Mouse (Mus musculus) embryonic facial prominence, embryonic 10.5 days (tissue): ENCODE measurements around the gene 1110002E22Rik. TPM values are rescaled to one million over a fixed set of nuclear protein-coding genes. Genes with fewer than 3 reads are reported as not detected.

ENCODE experiments used
- DNase-seq: peaks from one replicate; pipeline ENCODE4 v3.0.0-alpha.2; 2017; ENCODE audit warnings: low spot score
- H3K27ac ChIP-seq: fragments of 300-500 bp; sonication (generic); replicated peaks from 2 replicates; pipeline ENCODE4 v1.5.1; 2016; ENCODE audit warnings: mild to moderate bottlenecking
- H3K27me3 ChIP-seq: fragments of 300-500 bp; sonication (generic); replicated peaks from 2 replicates; pipeline ENCODE4 v1.6.1; 2016; ENCODE audit warnings: low read depth, mild to moderate bottlenecking; ENCODE audit not compliant: poor library complexity, severe bottlenecking
- H3K36me3 ChIP-seq: fragments of 300-500 bp; sonication (generic); replicated peaks from 2 replicates; pipeline ENCODE4 v1.6.1; 2016; ENCODE audit warnings: mild to moderate bottlenecking, moderate library complexity
- H3K4me1 ChIP-seq: fragments of 300-500 bp; sonication (generic); 2 replicates; pipeline ENCODE4 v1.6.1; 2016
- H3K4me3 ChIP-seq: fragments of 300-500 bp; sonication (generic); 2 replicates; pipeline ENCODE4 v1.5.1; 2016; ENCODE audit warnings: mild to moderate bottlenecking, moderate library complexity
- H3K9me3 ChIP-seq: fragments of 300-500 bp; sonication (generic); 2 replicates; pipeline ENCODE4 v1.6.1; 2016; ENCODE audit warnings: mild to moderate bottlenecking
- WGBS: fragments of 180-500 bp; shearing (Covaris S2); methylation state at CpG from one replicate; pipeline ENCODE4 v1.1.7; 2016; 5-methylcytosine and 5-hydroxymethylcytosine counted together
- polyA plus RNA-seq: library from polyadenylated mRNA; unstranded; fragments of >200 nt; fragmentation: Nextera tagmentation; extraction: Ambion mirVana; gene quantifications from 2 replicates; pipeline ENCODE4 v1.2.1, GENCODE M21; 2016

The 1110002E22Rik gene
- polyA plus RNA-seq, 1 experiment from 2014 or later = 0.05 TPM

GRCm38 (mm10) chr3:138049555-138049954 is 15.3 kb upstream of the 1110002E22Rik start:
- no peak overlapping the region for H3K27ac ChIP-seq
- peaks cover 5% of the 10 kb centered on the region for H3K4me1 ChIP-seq
- no peaks in the 10 kb centered on the region for H3K36me3 ChIP-seq
- H3K27me3 ChIP-seq = no peaks in the 10 kb centered on the region
- DNase-seq = no peak
- 82% methylated on average over 6 of the region's 6 CpGs for WGBS
- no peaks in the 10 kb centered on the region for H3K9me3 ChIP-seq
- no peak overlapping the region for H3K4me3 ChIP-seq

GRCm38 (mm10) chr3:138050772-138051171 is 14.1 kb upstream of the 1110002E22Rik start:
- H3K9me3 ChIP-seq = no peaks in the 10 kb centered on the region
- peaks cover 5% of the 10 kb centered on the region for H3K4me1 ChIP-seq
- no peaks in the 10 kb centered on the region for H3K27me3 ChIP-seq
- H3K4me3 ChIP-seq = no peak overlapping the region
- no peak for DNase-seq
- H3K36me3 ChIP-seq = no peaks in the 10 kb centered on the region
- 89% methylated on average over 11 of the region's 11 CpGs for WGBS
- H3K27ac ChIP-seq = no peak overlapping the region

DNA sequence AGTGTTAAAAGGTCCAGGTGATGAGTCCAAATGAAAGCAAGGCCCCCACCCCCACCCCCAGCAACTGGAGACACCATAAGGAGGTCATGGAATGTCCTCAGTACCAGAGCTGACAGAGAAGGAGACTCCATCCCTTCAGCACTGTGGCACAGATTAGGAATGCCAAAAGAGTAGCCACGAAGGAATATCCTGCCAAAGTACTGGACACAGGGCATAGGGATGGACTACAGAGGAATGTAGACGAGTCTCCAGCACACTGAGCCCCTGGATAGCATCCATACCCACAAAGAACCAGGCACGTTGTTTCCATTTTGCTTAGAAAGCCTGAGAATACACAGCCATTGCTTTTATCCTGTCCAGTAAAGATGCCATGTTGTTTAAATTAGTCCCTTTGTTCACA is 13.4 kb upstream of the 1110002E22Rik start:
- Histone ChIP-seq H3K4me1 (peaks cover 5% of the 10 kb centered on the region), H3K27ac (no peak overlapping the region), H3K9me3 (no peaks in the 10 kb centered on the region), H3K4me3 (no peak overlapping the region), H3K27me3 (no peaks in the 10 kb centered on the region), H3K36me3 (no peaks in the 10 kb centered on the region)
- 77% methylated on average over 3 of the region's 3 CpGs for WGBS
- DNase-seq = no peak

DNA sequence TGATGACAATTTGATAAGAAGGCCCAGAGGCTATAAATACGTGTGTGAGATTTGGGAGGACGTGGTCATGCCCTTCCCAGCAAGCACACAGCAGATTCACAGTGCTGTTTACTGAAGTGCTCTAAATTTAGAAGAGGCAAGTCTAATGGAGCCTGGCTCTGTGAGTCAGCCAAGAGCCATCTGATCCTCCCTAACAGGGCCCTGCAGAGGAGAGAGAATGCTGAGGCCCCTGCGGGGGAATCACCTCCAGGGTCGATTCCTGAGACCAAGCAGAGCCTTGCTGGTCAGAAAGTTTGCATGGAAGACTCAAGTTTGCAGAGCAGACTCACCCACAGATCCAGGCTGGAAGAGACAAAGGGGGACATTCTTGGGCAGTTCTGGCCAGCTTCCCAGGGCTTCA is 10.9 kb upstream of the 1110002E22Rik start:
- Histone ChIP-seq H3K4me1 (peaks cover 5% of the 10 kb centered on the region), H3K4me3 (no peak overlapping the region), H3K27me3 (no peaks in the 10 kb centered on the region), H3K27ac (peak overlapping the region; percentile 16; the same call in 1 of the 2 replicates), H3K36me3 (no peaks in the 10 kb centered on the region), H3K9me3 (no peaks in the 10 kb centered on the region)
- DNase-seq = no peak
- 38% methylated on average over 4 of the region's 4 CpGs for WGBS

- Histone ChIP-seq H3K27me3 (no peaks in the 10 kb centered on the region), H3K4me1 (peaks cover 5% of the 10 kb centered on the region), H3K4me3 (no peak overlapping the region), H3K36me3 (no peaks in the 10 kb centered on the region), H3K9me3 (no peaks in the 10 kb centered on the region), H3K27ac (no peak overlapping the region)
- DNase-seq = no peak
- WGBS = 78% methylated on average over 7 of the region's 7 CpGs
These were observed 7.9 kb upstream of the 1110002E22Rik start for GRCm38 (mm10) chr3:138056976-138057375.

DNA sequence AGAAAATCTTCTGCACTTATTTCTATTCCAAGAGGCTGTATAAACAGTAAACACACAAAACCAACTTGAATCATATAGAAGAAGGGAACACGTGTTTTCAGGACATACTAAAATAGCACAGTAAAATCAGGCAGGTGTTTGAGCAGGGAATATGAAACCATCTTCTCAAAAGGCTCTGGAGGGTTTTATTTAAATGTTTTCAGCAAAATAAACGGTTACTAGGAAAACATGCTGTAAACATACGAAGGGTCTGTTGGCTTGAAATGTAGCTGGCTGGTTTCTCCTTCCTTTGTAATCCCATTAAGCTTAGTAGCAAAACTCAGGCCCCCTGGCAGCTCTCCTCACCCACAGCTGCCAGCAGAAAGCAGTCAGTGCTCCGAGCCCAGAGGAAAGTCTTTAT is 6.6 kb upstream of the 1110002E22Rik start:
- Histone ChIP-seq H3K36me3 (no peaks in the 10 kb centered on the region), H3K4me3 (no peak overlapping the region), H3K27ac (no peak overlapping the region), H3K9me3 (no peaks in the 10 kb centered on the region), H3K27me3 (no peaks in the 10 kb centered on the region), H3K4me1 (peaks cover 5% of the 10 kb centered on the region)
- no peak for DNase-seq
- WGBS = 44% methylated on average over 4 of the region's 4 CpGs

DNA sequence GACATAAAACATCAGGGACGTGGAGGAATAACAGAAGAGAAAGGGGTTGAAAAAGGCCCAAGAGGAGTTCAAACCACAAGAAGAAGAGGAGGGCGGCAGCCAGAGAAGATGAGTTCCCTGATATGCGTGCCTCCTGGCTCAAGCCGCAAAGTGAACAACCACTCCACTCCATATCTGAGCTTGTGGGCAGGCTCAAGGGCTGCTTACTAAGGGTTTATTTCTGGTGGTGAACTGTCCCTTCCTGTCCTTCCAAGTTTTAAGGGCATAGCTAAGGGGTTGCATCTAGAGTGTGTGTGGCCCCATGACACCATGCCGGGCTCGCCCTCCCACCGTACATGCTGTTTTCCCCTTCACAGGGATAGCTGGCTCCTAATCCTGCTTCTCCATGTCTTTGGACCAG is 4.4 kb upstream of the 1110002E22Rik start:
- H3K36me3 ChIP-seq = no peaks in the 10 kb centered on the region
- 94% methylated on average over 7 of the region's 7 CpGs for WGBS
- no peak overlapping the region for H3K4me3 ChIP-seq
- no peaks in the 10 kb centered on the region for H3K9me3 ChIP-seq
- no peak for DNase-seq
- H3K27me3 ChIP-seq = 0 out of 2 replicates have a peak, but pooled peaks cover 5% of the 10 kb centered on the region
- peaks cover 14% of the 10 kb centered on the region for H3K4me1 ChIP-seq
- H3K27ac ChIP-seq = no peak overlapping the region

DNA sequence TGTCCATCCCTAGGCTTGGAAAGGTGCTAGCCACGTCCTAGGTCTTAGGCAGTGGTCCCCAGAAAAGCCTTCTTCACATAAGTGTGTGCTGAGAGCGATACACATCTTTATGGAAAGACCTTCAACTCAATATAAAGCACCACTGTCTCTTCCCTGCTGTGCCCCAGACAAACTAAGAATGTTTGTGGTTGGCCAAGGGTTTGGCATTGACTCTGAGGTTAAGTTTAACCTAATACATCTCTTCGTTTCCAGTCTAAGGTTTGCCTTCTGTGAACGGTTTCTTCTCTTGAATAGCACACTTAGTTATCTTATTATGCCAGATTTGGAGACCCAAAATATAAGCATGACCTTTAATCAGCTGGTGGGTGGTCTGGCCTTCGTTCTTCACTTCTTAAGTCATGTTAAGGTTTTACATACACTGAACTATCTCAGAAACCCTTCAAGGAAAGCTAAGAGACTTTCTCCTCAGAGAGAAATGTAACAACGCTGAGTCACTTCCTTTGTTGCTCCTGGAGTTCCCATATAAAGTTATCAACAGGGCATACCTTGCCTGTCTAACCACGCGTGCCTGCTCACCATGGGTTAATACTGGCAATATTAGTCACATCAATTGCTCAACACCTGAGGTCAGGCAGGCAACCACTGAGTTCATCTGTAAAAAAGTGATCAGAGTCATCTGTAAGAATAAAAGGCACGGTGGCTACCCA is 3.5 kb upstream of the 1110002E22Rik start:
- Histone ChIP-seq H3K27me3 (peaks cover 5% of the 10 kb centered on the region; the same call in 1 of the 2 replicates), H3K9me3 (no peaks in the 10 kb centered on the region), H3K4me3 (no peak overlapping the region), H3K27ac (no peak overlapping the region), H3K36me3 (no peaks in the 10 kb centered on the region), H3K4me1 (peaks cover 24% of the 10 kb centered on the region)
- DNase-seq = no peak
- 91% methylated on average over 9 of the region's 9 CpGs for WGBS

GRCm38 (mm10) chr3:138062673-138063072 is 2.2 kb upstream of the 1110002E22Rik start:
- H3K9me3 ChIP-seq = no peaks in the 10 kb centered on the region
- H3K4me1 ChIP-seq = peaks cover 25% of the 10 kb centered on the region
- WGBS = 90% methylated on average over 4 of the region's 4 CpGs
- H3K36me3 ChIP-seq = no peaks in the 10 kb centered on the region
- no peak overlapping the region for H3K27ac ChIP-seq
- DNase-seq = no peak
- H3K4me3 ChIP-seq = no peak overlapping the region
- peaks cover 5% of the 10 kb centered on the region; the same call in 1 of the 2 replicates for H3K27me3 ChIP-seq

DNA sequence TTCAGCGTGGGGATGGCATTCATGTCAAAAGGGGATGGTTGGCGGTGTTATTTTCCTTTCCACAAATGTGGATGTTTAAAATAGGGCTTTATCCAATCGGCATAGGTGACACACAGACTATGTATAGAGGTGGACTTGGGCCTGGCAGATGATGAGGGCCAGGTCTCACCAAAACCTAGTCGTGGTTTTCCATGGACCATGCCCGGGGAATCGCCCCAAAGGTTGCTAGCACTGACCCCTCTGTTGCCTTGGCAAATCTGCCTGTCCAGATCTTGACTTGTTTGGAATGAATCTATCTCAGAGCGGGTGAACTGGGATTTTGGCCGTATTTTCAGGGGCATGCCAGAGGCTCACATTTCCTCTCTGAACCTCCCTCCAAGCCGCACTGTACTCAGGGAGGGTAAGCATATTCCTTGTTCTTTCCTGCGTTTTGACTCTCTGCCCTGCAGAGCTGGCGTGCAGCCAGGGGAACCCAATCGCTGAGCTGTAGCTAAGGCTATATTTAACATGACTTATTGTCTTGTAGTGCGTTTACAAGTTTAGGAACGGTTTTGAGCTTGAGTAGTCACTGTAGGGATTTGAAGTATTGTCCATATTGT is 1.0 kb upstream of the 1110002E22Rik start:
- 80% methylated on average over 14 of the region's 14 CpGs for WGBS
- Histone ChIP-seq H3K27me3 (peaks cover 5% of the 10 kb centered on the region; the same call in 1 of the 2 replicates), H3K27ac (no peak overlapping the region), H3K36me3 (no peaks in the 10 kb centered on the region), H3K4me3 (no peak overlapping the region), H3K9me3 (no peaks in the 10 kb centered on the region), H3K4me1 (peaks cover 25% of the 10 kb centered on the region)
- no peak for DNase-seq

DNA sequence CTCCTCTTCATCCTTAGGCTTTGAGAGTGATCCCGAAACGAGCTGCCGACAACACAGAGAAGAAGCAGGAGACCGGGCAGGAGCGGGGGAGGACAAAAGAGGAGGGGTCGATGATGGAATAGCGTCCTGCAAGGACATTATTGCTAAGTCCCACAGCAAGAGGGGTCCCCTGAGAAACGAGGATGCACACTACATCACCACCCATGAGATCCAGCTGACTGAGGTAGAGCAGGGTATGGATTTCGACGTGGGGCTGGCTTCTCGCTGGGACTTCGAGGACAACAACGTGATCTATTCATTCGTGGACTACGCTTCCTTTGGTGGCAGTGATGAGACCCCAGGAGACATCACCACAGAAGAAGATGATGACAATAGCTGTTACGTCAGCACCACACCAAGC is 1.1 kb downstream of the 1110002E22Rik start:
- 0 out of 2 replicates have a peak overlapping the region, but pooled peaks have one; percentile 75 for H3K27ac ChIP-seq
- no peak overlapping the region for H3K4me3 ChIP-seq
- DNase-seq = no peak
- H3K9me3 ChIP-seq = no peaks in the 10 kb centered on the region
- H3K36me3 ChIP-seq = no peaks in the 10 kb centered on the region
- peaks cover 5% of the 10 kb centered on the region for H3K27me3 ChIP-seq
- WGBS = 88% methylated on average over 16 of the region's 16 CpGs
- peaks cover 43% of the 10 kb centered on the region for H3K4me1 ChIP-seq

DNA sequence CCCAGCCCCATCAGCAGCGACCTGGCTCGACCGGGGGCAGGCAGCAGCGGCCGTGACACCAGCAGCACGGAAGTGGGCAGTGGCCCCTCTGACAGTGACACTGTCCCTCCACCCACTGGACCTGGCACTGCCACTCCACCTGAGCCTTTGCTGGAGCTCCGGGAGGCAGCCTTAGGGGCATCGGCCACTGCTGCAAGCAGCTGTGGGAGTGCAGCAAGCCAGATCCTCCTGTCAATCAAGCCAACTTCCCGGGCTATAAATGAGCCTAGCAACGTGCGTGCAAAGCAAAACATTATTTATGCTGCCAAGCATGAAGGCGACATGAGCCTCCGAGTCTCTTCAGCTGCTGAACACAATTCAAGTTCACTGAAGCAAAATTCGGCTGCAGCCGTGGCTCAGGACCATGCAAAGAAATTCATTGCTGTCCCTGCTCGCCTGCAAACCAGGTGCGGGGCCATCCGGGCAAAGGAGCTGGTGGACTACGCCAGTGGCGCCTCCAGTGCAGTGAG is 1.6 kb downstream of the 1110002E22Rik start:
- H3K27me3 ChIP-seq = peaks cover 5% of the 10 kb centered on the region
- H3K9me3 ChIP-seq = no peaks in the 10 kb centered on the region
- H3K4me3 ChIP-seq = no peak overlapping the region
- DNase-seq = no peak
- H3K27ac ChIP-seq = peak overlapping the region; percentile 0; the same call in 1 of the 2 replicates
- H3K4me1 ChIP-seq = peaks cover 48% of the 10 kb centered on the region
- H3K36me3 ChIP-seq = no peaks in the 10 kb centered on the region
- WGBS = 84% methylated on average over 20 of the region's 20 CpGs

- peaks cover 52% of the 10 kb centered on the region for H3K4me1 ChIP-seq
- no peak for DNase-seq
- H3K27ac ChIP-seq = peak within 1 kb of the TSS; percentile 0; the same call in 1 of the 2 replicates
These were observed 2.4 kb downstream of the 1110002E22Rik start, which contains the start of gene Gm5105 for GRCm38 (mm10) chr3:138067288-138067687. TSS of gene Gm5105 (minus strand) at chr3:138067388.

More at GRCm38 (mm10) chr3:138067288-138067687, 2.4 kb downstream of the 1110002E22Rik start, which contains the start of gene Gm5105:
- H3K4me3 ChIP-seq = no peak within 1 kb of the TSS
- no peaks in the 10 kb centered on the region for H3K36me3 ChIP-seq
- peaks cover 5% of the 10 kb centered on the region for H3K27me3 ChIP-seq
- 94% methylated on average over 12 of the region's 12 CpGs for whole genome bisulfite sequencing
- no peaks in the 10 kb centered on the region for H3K9me3 ChIP-seq
